Mouse (Mus musculus): ENCODE data around the gene Cntn1. TPM values are rescaled to one million over a fixed set of nuclear protein-coding genes. Genes with fewer than 3 reads are reported as not detected.

The Cntn1 gene
- total RNA-seq, 1 experiment = 0.62 TPM

- Histone ChIP-seq H3K9me3 (ENCODE audit: control insufficient read depth, insufficient read depth, low read depth, low read length) (no peaks in the 10 kb centered on the region), H3K4me3 (ENCODE audit: insufficient read depth in 1 of 2, low read depth in 1 of 2, low read length in 2 of 2, poor library complexity in 1 of 2, severe bottlenecking in 1 of 2) (no peak overlapping the region), H3K4me1 (ENCODE audit: control insufficient read depth in 2 of 2, insufficient read depth in 2 of 2, low read length in 2 of 2, poor library complexity in 1 of 2) (peaks cover 0 to 3% of the 10 kb centered on the region in 2 experiments; a peak in 2 of 4 replicates), H3K36me3 (ENCODE audit: control insufficient read depth, insufficient read depth, low read length, poor library complexity, severe bottlenecking) (no peaks in the 10 kb centered on the region), H3K27ac (ENCODE audit: insufficient read depth, low read depth, low read length, poor library complexity, severe bottlenecking) (no peak overlapping the region), H3K9ac (ENCODE audit: insufficient read depth, low read depth, low read length, poor library complexity, severe bottlenecking) (no peak overlapping the region)
- TF ChIP-seq ZC3H11A (IDR thresholded peaks at IDR 0.05; ENCODE audit: borderline replicate concordance, low read depth, low read length) (no peak), CHD2 (IDR thresholded peaks at IDR 0.05; ENCODE audit: low read depth, low read length) (no peak), MAFK (IDR thresholded peaks at IDR 0.05; ENCODE audit: insufficient read depth, low read depth, low read length) (no peak), ZNF384 (IDR thresholded peaks at IDR 0.05; ENCODE audit: low read depth, low read length) (no peak), HCFC1 (IDR thresholded peaks at IDR 0.05; ENCODE audit: borderline replicate concordance, insufficient read depth, low read length) (no peak)
- in situ Hi-C loops (cut with MboI; ENCODE audit: low sequenced_read_pairs in 2 of 2, unreplicated experiment in 2 of 2) = no loop called here
- DNase-seq (ENCODE audit: low read depth, low spot score) = no peak
Measured at GRCm38 (mm10) chr15:92161163-92162025, 110.4 kb downstream of the Cntn1 start.

- TF ChIP-seq CHD2 (IDR thresholded peaks at IDR 0.05; ENCODE audit: low read depth, low read length) (no peak), ZC3H11A (IDR thresholded peaks at IDR 0.05; ENCODE audit: borderline replicate concordance, low read depth, low read length) (no peak)
- Histone ChIP-seq H3K36me3 (ENCODE audit: control insufficient read depth, insufficient read depth, low read length, poor library complexity, severe bottlenecking) (no peaks in the 10 kb centered on the region), H3K9me3 (ENCODE audit: control insufficient read depth, insufficient read depth, low read depth, low read length) (no peaks in the 10 kb centered on the region), H3K4me1 (ENCODE audit: control insufficient read depth in 2 of 2, insufficient read depth in 2 of 2, low read length in 2 of 2, poor library complexity in 1 of 2) (peaks cover 0 to 3% of the 10 kb centered on the region in 2 experiments; a peak in 2 of 4 replicates), H3K27ac (ENCODE audit: insufficient read depth, low read depth, low read length, poor library complexity, severe bottlenecking) (no peak overlapping the region), H3K9ac (ENCODE audit: insufficient read depth, low read depth, low read length, poor library complexity, severe bottlenecking) (no peak overlapping the region), H3K4me3 (ENCODE audit: insufficient read depth in 1 of 2, low read depth in 1 of 2, low read length in 2 of 2, poor library complexity in 1 of 2, severe bottlenecking in 1 of 2) (no peak overlapping the region)
- in situ Hi-C loops (cut with MboI; ENCODE audit: low sequenced_read_pairs in 2 of 2, unreplicated experiment in 2 of 2) = no loop called here
- no peak for DNase-seq (ENCODE audit: low read depth, low spot score)
Measured at GRCm38 (mm10) chr15:92162835-92163234, 111.9 kb downstream of the Cntn1 start.

GRCm38 (mm10) chr15:92164127-92164526, 113.2 kb downstream of the Cntn1 start:
- Histone ChIP-seq H3K9me3 (ENCODE audit: control insufficient read depth, insufficient read depth, low read depth, low read length) (no peaks in the 10 kb centered on the region), H3K27ac (ENCODE audit: insufficient read depth, low read depth, low read length, poor library complexity, severe bottlenecking) (no peak overlapping the region), H3K4me1 (ENCODE audit: control insufficient read depth in 2 of 2, insufficient read depth in 2 of 2, low read length in 2 of 2, poor library complexity in 1 of 2) (peaks cover 0 to 3% of the 10 kb centered on the region in 2 experiments; a peak in 2 of 4 replicates), H3K4me3 (ENCODE audit: insufficient read depth in 1 of 2, low read depth in 1 of 2, low read length in 2 of 2, poor library complexity in 1 of 2, severe bottlenecking in 1 of 2) (no peak overlapping the region), H3K36me3 (ENCODE audit: control insufficient read depth, insufficient read depth, low read length, poor library complexity, severe bottlenecking) (no peaks in the 10 kb centered on the region), H3K9ac (ENCODE audit: insufficient read depth, low read depth, low read length, poor library complexity, severe bottlenecking) (no peak overlapping the region)
- no peak for TF ChIP-seq ZNF384 (IDR thresholded peaks at IDR 0.05; ENCODE audit: low read depth, low read length)
- no peak for TF ChIP-seq HCFC1 (IDR thresholded peaks at IDR 0.05; ENCODE audit: borderline replicate concordance, insufficient read depth, low read length)
- DNase-seq (ENCODE audit: low read depth, low spot score) = no peak
- in situ Hi-C loops (cut with MboI; ENCODE audit: low sequenced_read_pairs in 2 of 2, unreplicated experiment in 2 of 2) = no loop called here

- TF ChIP-seq ZC3H11A (IDR thresholded peaks at IDR 0.05; ENCODE audit: borderline replicate concordance, low read depth, low read length) (no peak), ZNF384 (IDR thresholded peaks at IDR 0.05; ENCODE audit: low read depth, low read length) (no peak), MAFK (IDR thresholded peaks at IDR 0.05; ENCODE audit: insufficient read depth, low read depth, low read length) (no peak), CHD2 (IDR thresholded peaks at IDR 0.05; ENCODE audit: low read depth, low read length) (no peak), HCFC1 (IDR thresholded peaks at IDR 0.05; ENCODE audit: borderline replicate concordance, insufficient read depth, low read length) (no peak)
- in situ Hi-C loops (cut with MboI; ENCODE audit: low sequenced_read_pairs in 2 of 2, unreplicated experiment in 2 of 2) = no loop called here
Measured at GRCm38 (mm10) chr15:92166266-92166665, 115.3 kb downstream of the Cntn1 start.

More at GRCm38 (mm10) chr15:92166266-92166665, 115.3 kb downstream of the Cntn1 start:
- Histone ChIP-seq H3K36me3 (ENCODE audit: control insufficient read depth, insufficient read depth, low read length, poor library complexity, severe bottlenecking) (no peaks in the 10 kb centered on the region), H3K4me1 (ENCODE audit: control insufficient read depth in 2 of 2, insufficient read depth in 2 of 2, low read length in 2 of 2, poor library complexity in 1 of 2) (peaks cover 0 to 3% of the 10 kb centered on the region in 2 experiments; a peak in 1 of 4 replicates), H3K27ac (ENCODE audit: insufficient read depth, low read depth, low read length, poor library complexity, severe bottlenecking) (no peak overlapping the region), H3K9me3 (ENCODE audit: control insufficient read depth, insufficient read depth, low read depth, low read length) (no peaks in the 10 kb centered on the region), H3K9ac (ENCODE audit: insufficient read depth, low read depth, low read length, poor library complexity, severe bottlenecking) (no peak overlapping the region), H3K4me3 (ENCODE audit: insufficient read depth in 1 of 2, low read depth in 1 of 2, low read length in 2 of 2, poor library complexity in 1 of 2, severe bottlenecking in 1 of 2) (no peak overlapping the region)
- DNase-seq (ENCODE audit: low read depth, low spot score) = no peak
